27 mouse cellular contexts compared by ENCODE assay signal in genomic region chr6:145081721-145082120, GRCm38 (mm10). TPM values are rescaled to one million over a fixed set of nuclear protein-coding genes. Genes with fewer than 3 reads are reported as not detected.
"Had no signal": no experiment of that assay in that cellular context is flagged by ENCODE, and none has a peak within 500 bp of the region (broad histone marks: within the 10 kb centered on the region; RNA-seq: fewer than 3 reads in every experiment).

No protein-coding gene starts in this region.

- H3K4me2 ChIP-seq: embryonic facial prominence, embryonic 12.5 days; embryonic facial prominence, embryonic 13.5 days; embryonic facial prominence, embryonic 15.5 days; forebrain, embryonic 12.5 days; forebrain, embryonic 13.5 days; forebrain, embryonic 15.5 days had no signal

- ATAC-seq: forebrain, embryonic 13.5 days; forebrain, embryonic 14.5 days; forebrain, embryonic 15.5 days; forebrain, embryonic 16.5 days; forebrain, postnatal 0 days had no signal

- H3K9me3 ChIP-seq: embryonic facial prominence, embryonic 10.5 days; embryonic facial prominence, embryonic 12.5 days; embryonic facial prominence, embryonic 13.5 days; embryonic facial prominence, embryonic 15.5 days; forebrain, embryonic 10.5 days; forebrain, embryonic 12.5 days; forebrain, embryonic 13.5 days; forebrain, embryonic 15.5 days had no signal

- DNase-seq: cerebellum, adult 2 months; cerebellum, adult 8-10 months; cerebellum, adult 9-10 months; cerebellum, adult 9-11 months; cerebellum, postnatal 10 days; cerebellum, postnatal 14 days; cerebellum, postnatal 25 days; cerebellum, postnatal 36 days; embryo, embryonic 11 days; forebrain, postnatal 0 days; gastrocnemius, adult 2 months; gastrocnemius, postnatal 10 days; gastrocnemius, postnatal 14 days; gastrocnemius, postnatal 25 days; gastrocnemius, postnatal 36 days; heart, adult 18-20 months had no signal

- H3K27ac ChIP-seq: embryonic facial prominence, embryonic 10.5 days; embryonic facial prominence, embryonic 12.5 days; embryonic facial prominence, embryonic 13.5 days; embryonic facial prominence, embryonic 15.5 days; forebrain, embryonic 10.5 days; forebrain, embryonic 12.5 days; forebrain, embryonic 13.5 days; forebrain, embryonic 15.5 days; gastrocnemius, adult 2 months had no signal

- H3K4me1 ChIP-seq: embryonic facial prominence, embryonic 12.5 days; embryonic facial prominence, embryonic 13.5 days; embryonic facial prominence, embryonic 15.5 days; forebrain, embryonic 10.5 days; forebrain, embryonic 12.5 days; forebrain, embryonic 13.5 days; forebrain, embryonic 15.5 days had no signal

- H3K4me3 ChIP-seq: embryonic facial prominence, embryonic 10.5 days; embryonic facial prominence, embryonic 12.5 days; embryonic facial prominence, embryonic 13.5 days; embryonic facial prominence, embryonic 15.5 days; erythroblast, embryonic 14.5 days; forebrain, embryonic 10.5 days; forebrain, embryonic 12.5 days; forebrain, embryonic 13.5 days; forebrain, embryonic 15.5 days; gastrocnemius, adult 2 months had no signal

- H3K9ac ChIP-seq: embryonic facial prominence, embryonic 12.5 days; embryonic facial prominence, embryonic 13.5 days; embryonic facial prominence, embryonic 15.5 days; forebrain, embryonic 12.5 days; forebrain, embryonic 13.5 days; forebrain, embryonic 15.5 days; forebrain, postnatal 0 days had no signal

- H3K36me3 ChIP-seq: embryonic facial prominence, embryonic 10.5 days; embryonic facial prominence, embryonic 12.5 days; embryonic facial prominence, embryonic 13.5 days; embryonic facial prominence, embryonic 15.5 days; forebrain, embryonic 10.5 days; forebrain, embryonic 12.5 days; forebrain, embryonic 15.5 days had no signal

- H3K27me3 ChIP-seq: embryonic facial prominence, embryonic 12.5 days; embryonic facial prominence, embryonic 15.5 days; forebrain, embryonic 12.5 days; forebrain, embryonic 13.5 days; forebrain, embryonic 15.5 days had no signal

RNA-seq across cellular contexts. Expression of gene Bcat1, which starts 5.7 kb away (rescaled TPM):
- polyA plus RNA-seq: erythroblast, embryonic 14.5 days had no signal
